Mouse (Mus musculus): ENCODE measurements around the gene Pdap1.
"Not testable (repeated sequence)": the region's sequence is repeated elsewhere in the genome, so short reads cannot be mapped to it uniquely, and the experiment has no call there.

Pdap1 gene

DNA sequence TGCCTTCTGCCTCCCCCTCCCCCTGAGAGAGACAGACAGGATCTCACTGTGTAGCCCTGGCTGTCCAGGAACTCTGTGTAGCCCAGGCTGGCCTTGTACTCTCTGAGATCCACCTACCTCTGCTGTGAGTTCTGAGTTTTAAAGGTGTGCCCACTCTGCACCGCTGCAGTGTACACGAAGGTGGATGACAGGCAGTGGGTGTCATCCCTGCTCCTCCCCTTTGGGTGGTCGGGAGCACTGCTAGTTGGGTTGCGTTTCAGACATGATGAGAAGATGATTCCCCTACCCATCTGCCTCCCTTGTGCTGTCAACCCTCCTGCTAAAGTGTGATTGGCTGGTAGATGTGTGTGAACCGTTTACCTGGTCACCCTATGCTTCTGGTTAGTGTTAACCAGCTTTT, 21.6 kb downstream of the Pdap1 start:
- no peak for DNase-seq (ENCODE audit: low read depth)

GRCm38 (mm10) chr5:145118005-145118404, 22.0 kb downstream of the Pdap1 start:
- no peak for DNase-seq (ENCODE audit: low read depth)

DNA sequence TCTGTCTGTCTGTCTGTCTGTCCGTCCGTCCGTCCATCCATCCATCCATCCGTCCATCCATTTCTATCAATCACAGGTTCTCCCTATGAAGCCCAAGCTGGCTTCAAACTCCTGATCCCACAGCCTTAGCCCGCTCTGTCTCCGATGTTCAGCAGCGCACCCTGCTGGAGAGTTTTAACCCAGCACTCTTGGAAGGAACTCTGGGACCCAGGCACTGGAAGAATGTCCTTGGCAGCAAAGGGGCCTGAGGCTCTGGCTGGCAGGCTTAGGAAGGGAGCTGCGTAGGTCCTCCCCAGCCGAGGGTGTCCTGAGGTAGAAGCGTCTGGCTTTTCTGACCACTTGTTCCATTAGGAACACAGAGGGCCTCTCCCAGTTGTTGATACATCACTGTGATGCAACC, 23.1 kb downstream of the Pdap1 start:
- peak; percentile 65 for DNase-seq (ENCODE audit: low read depth)

- DNase-seq (ENCODE audit: low read depth) = peak; percentile 91
Measured at GRCm38 (mm10) chr5:145116316-145116715, 23.7 kb downstream of the Pdap1 start.

DNA sequence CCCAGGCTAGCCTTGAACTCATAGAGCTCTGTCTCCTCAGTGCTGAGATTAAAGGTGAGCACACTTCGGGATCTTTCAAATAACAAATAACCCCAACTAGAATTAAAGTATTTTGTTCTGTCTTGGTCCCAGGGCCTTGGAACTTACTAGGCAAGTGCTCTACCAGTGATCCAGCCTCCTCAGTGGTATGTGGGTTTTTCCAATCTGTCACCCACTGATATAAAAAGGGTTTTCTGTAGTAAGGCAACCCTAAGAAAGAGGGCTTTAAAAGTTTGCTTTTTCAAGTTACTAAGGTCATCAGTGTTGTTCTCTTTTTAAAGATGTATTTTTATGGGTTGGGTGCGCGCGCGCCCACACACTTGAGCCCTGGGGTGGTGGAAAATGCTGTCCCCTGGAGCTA, 24.3 kb downstream of the Pdap1 start:
- no peak for DNase-seq (ENCODE audit: low read depth)

GRCm38 (mm10) chr5:145114606-145115473, 25.2 kb downstream of the Pdap1 start:
- DNase-seq (ENCODE audit: low read depth) = no peak

DNA sequence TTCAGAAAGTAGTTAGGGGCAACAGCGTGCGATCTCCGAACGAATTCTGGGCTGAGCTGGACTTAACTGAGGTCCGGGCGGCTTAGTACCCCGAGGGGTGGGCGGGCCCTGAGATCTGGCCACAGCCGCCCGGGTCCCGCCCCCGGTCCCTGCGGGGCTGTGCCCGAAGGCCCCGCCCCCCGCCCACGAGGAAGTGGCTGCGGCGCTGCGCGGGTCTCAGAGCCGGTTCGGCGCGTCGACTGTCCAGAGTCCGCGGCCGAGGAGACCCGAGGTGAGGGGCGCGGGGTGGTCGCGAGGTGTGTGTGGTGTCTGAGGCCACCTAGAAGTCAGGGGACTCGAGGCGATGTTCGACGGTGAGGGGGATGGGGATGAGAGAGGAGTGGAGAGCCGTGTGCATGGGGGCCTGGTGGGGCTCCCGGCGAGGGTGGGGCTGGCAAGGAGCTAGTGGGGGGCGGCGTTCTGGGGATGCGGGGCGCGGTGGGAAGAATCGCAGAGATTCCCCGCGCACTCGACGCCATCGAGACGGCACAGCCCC, 25.9 kb downstream of the Pdap1 start, which contains the start of gene Arpc1b:
Arpc1b (plus strand) TSS at position 145 of the 535 bp plus-strand sequence.
- DNase-seq (ENCODE audit: low read depth) = no peak

DNA sequence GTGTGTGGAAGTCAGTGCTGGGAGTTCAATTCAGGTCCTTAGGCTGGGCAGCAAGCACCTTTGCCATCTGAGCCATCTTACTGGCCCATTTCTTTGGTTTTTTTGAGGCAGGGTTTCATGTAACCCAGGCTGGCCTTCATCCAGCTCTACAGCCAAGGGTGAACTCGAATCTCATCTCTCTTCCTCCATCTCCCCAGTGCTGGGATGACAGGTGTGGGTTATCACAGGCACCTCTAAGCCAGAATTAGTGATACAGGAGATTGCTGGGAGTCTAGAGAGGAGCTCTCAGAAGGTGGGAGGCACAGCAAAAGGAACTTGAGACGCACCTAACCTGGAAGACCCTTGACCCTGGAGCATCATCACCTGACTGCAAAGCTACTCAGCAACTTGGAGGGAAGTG, 26.6 kb downstream of the Pdap1 start:
- DNase-seq (ENCODE audit: low read depth) = no peak

GRCm38 (mm10) chr5:145112566-145112965, 27.5 kb downstream of the Pdap1 start:
- DNase-seq (ENCODE audit: low read depth) = no peak

DNA sequence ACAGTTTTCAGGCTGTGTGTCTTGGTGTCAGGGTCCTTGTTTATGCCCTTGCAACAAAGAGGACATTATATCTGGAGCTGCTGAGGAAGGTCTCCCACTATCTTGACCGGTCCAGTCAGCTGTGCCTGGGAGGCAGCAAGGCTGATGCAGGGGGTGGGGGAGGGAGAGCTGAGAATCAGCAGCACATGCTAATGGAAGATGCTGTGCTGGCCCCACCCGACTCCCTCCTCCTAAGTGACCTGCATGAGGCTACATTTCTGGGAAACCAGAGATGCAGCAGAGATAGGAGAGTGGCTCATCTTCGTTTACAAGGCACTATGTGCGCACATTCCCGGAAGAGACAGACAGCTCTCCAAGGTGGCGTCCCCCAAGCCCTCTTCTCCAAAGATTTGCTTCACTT, 29.6 kb downstream of the Pdap1 start:
- no peak for DNase-seq (ENCODE audit: low read depth)

GRCm38 (mm10) chr5:145105694-145106275, 34.3 kb downstream of the Pdap1 start:
- no peak for DNase-seq (ENCODE audit: low read depth)

- no peak for DNase-seq (ENCODE audit: low read depth)
Measured at GRCm38 (mm10) chr5:145104328-145104727, 35.7 kb downstream of the Pdap1 start.

DNA sequence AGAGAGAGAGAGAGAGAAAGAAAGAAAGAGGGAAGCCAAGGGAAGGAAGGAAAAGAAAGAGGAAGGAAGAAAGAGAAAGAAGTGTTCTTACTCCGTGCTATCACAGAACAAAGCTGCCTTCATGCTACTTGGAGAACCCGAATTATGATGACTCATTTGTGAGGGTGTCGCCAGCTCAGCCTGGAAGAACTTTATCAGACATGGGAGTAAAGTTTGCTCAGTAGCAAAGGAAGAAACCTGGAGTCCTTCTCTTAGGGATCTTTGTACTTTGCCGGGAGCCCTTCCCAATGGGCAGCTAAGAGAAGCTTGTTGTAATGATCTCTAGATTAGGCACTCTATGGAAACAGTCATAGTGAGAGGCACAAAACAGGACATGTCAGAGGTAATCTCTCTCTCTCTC, 37.3 kb downstream of the Pdap1 start:
- DNase-seq (ENCODE audit: low read depth) = peak; percentile 51

DNA sequence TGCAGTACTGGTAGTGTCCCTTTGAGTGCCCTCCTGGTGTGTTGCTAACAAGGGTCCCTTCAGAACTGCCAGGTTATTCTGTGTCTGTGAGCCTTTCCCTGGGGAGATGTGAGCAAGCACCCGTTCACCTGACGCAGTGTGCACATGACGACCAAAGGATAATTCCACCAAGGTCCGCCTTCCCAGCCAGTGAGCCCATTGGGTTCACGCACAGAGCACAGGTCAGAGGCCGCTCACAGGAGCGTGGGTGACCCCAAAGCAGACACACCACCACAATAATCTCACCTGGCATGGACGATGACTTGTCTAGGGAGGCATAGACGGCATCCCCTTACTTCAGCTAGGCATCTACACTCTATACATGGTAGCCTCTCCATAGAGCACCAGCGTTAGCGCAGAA, 38.6 kb downstream of the Pdap1 start:
- not testable (repeated sequence) for DNase-seq (ENCODE audit: low read depth)

DNA sequence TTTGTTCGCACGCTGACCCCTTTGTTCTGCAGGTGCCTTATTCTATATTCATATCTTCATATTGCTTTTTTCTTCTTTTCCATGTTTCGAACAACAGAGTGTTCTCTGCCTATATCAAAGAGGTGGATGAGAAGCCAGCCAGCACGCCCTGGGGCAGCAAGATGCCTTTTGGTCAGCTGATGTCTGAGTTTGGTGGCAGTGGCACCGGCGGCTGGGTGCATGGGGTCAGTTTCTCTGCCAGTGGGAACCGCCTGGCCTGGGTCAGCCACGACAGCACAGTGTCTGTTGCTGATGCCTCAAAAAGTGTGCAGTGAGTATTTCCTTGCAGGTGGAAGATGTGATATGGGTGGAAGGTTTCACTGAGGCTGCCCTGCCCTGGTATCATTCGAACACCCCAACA, 39.1 kb downstream of the Pdap1 start:
- DNase-seq (ENCODE audit: low read depth) = no peak

DNA sequence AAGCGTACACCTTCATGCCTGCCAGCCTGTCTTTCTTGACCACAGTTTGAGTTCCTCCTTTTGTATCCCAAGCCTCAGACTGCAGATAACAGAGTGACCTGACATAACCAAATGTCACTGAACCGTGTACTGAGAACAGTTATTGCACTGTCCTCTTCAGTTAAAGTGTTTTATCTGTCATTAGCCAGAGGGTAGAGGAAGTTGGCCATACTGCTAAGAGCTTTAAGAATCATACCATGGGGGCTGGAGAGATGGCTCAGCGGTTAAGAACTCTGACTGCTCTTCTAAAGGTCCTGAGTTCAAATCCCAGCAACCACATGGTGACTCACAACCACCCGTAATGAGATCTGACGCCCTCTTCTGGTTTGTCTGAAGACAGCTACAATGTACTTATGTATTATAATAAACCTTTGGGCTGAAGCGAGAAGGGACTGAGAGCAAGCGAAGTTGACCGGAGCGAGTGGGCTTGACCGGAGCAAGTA, 41.7 kb downstream of the Pdap1 start:
- no peak for DNase-seq (ENCODE audit: low read depth)

- DNase-seq (ENCODE audit: low read depth) = no peak
Measured at GRCm38 (mm10) chr5:145096195-145096594, 43.8 kb downstream of the Pdap1 start.

DNA sequence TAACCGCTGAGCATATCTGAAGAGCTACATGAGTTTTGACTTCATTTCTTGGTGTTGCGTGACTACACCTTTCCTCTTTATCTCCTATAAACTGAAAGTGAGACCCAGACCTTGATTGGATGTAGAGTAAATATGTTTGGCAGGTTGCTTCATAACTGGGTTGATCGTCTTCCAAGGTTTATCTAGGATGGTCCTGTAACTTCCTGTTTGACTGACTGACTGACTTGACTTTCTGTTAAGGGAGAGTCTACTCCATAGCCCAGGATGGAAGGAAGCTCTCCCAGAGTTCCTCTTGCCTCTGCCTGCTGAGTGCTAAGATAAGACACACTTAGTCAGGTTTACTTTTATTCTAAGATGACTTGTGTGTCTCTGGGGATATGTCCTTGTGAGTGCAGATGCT, 50.2 kb downstream of the Pdap1 start:
- DNase-seq (ENCODE audit: low read depth) = no peak

DNA sequence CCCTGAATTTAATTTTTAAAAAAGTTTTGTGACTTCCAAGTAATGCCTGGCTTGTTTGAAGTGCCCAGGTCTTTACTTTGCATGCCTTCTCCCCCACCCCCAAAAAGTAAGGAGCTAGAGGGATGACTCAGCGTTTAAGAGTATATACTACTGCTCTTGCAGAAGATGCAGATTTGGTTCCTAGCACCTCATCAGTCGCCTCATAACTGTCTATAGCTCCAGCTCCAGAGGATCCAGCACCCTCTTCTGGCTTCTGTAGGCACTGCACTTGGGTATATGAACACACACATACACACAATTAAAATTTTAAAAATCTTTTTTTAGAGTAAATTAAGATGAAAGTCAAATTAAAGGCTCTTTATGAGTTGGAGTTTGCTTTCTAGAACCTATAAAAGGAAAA, 51.9 kb downstream of the Pdap1 start:
- no peak for DNase-seq (ENCODE audit: low read depth)

GRCm38 (mm10) chr5:145084822-145085221, 55.2 kb downstream of the Pdap1 start:
- no peak for DNase-seq (ENCODE audit: low read depth)

DNA sequence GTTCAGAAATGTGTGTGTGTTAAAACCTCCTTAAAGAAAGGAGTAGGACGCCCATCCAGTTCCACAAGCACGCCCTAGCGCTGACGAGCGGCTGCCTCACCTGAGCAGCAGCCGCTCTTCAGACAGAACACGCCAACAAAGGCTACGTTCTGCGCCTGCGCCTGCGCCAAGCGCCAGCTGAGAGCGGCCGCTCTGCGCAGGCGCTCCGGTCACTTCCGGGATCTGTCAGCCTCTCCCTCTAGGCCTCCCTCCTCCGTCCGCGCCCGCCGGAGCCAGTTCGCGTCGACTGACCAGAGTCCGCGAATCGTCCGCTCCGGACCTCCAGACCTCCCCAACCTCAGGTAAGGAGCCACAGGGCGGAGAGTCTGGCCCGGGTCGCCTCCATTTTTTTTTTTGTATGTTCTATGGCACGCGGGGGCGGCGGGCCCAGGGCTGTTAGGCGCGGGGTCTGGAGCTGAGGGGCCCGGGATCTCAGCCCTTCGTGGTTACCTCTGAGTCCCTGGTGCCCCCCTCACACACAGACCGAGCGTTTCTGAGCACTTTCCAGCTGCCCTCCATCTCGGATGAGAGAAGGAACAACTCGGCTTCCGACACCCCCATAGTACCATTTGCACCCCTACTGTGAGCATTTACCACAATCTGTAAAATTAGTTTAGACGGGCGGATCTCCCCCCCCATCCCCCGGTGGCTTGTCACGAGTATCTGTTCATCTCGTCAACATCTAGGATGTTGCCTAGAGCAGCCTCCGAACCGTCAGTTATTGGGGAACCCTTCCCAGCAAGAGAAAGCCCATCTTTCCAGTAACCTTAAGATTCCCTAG, 56.2 kb downstream of the Pdap1 start, which contains the start of the genes Arpc1a and Kpna7:
Arpc1a (plus strand) TSS at position 199 of the 820 bp plus-strand sequence.
Kpna7 (minus strand) TSS at position 399 of the 820 bp plus-strand sequence.
- peak; percentile 87 for DNase-seq (ENCODE audit: low read depth)

- not testable (repeated sequence) for DNase-seq (ENCODE audit: low read depth)
Measured at GRCm38 (mm10) chr5:145083201-145083600, 56.8 kb downstream of the Pdap1 start.
